Mouse (Mus musculus) adrenal gland, postnatal 14 days (tissue): ENCODE results near the gene Ppp4r3a. TPM values are rescaled to one million over a fixed set of nuclear protein-coding genes. Genes with fewer than 3 reads are reported as not detected.
"Not testable (repeated sequence)": the region's sequence is repeated elsewhere in the genome, so short reads cannot be mapped to it uniquely, and the experiment has no call there.

ENCODE experiments used
- DNase-seq: peaks from one replicate; pipeline ENCODE4 v3.0.0; 2021; ENCODE audit warnings: mixed read lengths
- total RNA-seq: library from RNA; stranded (reverse); gene quantifications from 2 replicates; pipeline ENCODE4 v1.2.3, GENCODE M21; 2021

Ppp4r3a gene
- total RNA-seq, 1 experiment from 2014 or later, result 62.7 TPM

- DNase-seq, result peak; percentile 88
Measured at GRCm38 (mm10) chr12:101028954-101029731, 54.4 kb downstream of the Ppp4r3a start, which contains the start of gene Ccdc88c. Gene Ccdc88c (minus strand): TSS chr12:101029056.

- DNase-seq, result no peak
Measured at GRCm38 (mm10) chr12:101028247-101028953, 55.1 kb downstream of the Ppp4r3a start.

GRCm38 (mm10) chr12:101027451-101028246 lies 55.9 kb downstream of the Ppp4r3a start:
- DNase-seq, result no peak

DNA sequence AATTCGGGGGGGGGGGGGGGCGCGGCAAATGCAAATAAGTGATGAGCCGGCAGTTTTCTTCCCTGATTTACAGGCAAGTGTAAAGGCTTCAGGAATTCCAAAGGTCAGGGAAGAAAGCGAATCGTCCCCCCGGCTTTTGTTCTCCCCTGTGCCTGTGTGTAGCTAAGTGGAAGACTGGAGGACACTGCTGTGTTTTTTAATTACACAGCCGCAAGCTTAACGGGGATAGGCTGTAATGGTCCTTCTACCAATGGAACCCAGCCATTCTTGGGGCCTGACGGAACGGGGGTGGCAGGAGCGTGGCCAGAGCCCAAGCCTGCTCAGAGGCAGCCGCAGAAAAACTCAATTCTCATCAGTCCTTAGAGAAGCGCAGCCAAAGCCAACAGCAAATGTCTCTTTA lies 56.6 kb downstream of the Ppp4r3a start:
- no peak for DNase-seq

DNA sequence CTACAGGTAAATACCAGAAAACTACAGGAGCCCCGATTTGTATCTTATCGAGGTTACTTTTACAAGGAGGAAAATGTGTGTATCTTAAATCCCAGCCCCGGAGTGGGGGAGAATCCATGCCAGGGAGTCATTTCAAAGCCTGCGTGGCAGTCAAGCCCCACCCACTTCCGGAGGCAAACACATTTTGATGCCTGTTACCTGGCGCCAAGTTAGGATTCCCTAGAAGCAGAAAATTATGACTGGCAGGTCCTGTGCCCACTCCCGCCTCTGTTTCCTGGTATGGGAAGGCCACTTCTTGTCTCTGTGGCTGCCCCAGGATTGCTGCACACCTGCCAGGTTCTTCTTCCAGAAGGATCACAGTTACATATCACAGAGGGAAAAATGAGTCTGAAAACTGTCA lies 57.0 kb downstream of the Ppp4r3a start:
- no peak for DNase-seq

DNA sequence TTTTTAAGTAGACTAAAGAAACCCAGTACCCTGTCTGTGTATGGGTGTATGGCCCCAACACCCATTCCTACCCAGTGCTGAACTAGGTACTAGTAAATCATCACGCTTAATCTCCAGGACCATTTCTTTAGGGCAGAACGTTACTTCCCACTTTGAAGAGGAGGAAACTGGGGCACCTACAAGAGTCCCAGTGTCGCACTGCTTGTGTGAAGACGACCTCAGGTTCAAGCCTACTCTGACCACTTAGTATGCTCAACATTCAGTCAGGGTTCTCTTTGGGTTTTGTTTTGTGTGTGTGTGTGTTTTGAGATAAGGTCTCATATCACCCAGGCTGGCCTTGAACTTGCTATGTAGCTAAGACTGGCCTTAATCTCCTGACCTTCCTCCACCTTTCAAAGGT lies 57.5 kb downstream of the Ppp4r3a start:
- no peak for DNase-seq

- no peak for DNase-seq
Measured at GRCm38 (mm10) chr12:101025379-101025778, 58.1 kb downstream of the Ppp4r3a start.

GRCm38 (mm10) chr12:101024824-101025223 lies 58.7 kb downstream of the Ppp4r3a start:
- no peak for DNase-seq

DNA sequence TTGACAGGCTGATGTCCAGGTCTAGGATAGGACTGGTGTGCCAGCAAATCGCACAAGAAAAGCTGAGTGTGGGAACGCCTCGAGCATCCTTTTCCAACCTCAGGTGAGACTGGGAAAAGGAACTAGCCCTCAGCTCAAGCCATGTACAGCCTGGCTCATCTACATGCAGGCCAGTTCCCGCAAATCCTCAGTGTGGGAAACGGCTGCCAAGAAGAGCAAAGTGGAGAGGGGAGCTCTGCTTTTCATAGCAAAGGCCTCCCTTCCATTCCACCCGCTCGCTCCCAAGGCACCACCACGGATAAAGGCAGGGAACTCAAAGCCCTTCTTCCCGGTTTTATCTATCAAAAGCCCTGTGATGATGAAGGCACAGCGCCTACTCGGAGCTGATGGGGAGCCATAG lies 60.4 kb downstream of the Ppp4r3a start:
- no peak for DNase-seq

GRCm38 (mm10) chr12:101022353-101022752 lies 61.1 kb downstream of the Ppp4r3a start:
- DNase-seq, result no peak

GRCm38 (mm10) chr12:101021484-101022226 lies 61.8 kb downstream of the Ppp4r3a start:
- no peak for DNase-seq

GRCm38 (mm10) chr12:101020210-101021015 lies 63.1 kb downstream of the Ppp4r3a start:
- no peak for DNase-seq

DNA sequence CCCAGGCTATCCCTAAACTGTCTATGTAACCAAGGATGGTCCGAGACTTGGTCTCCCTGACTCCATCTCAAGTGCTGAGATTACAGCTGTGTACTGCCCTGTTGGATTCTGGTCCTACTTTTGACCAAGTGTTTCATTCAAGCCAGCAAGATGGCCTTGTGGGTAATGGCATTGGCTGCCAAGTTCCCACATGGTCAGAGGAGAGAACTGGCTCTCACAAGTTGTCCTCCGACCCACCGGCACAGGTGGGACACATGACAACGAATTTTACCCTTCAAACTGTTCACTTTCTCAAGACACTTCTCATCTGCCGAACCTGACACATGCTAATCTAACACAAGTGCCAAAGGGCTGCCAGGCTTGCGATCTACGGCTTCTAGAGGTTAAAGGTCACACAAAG lies 64.1 kb downstream of the Ppp4r3a start:
- no peak for DNase-seq

DNA sequence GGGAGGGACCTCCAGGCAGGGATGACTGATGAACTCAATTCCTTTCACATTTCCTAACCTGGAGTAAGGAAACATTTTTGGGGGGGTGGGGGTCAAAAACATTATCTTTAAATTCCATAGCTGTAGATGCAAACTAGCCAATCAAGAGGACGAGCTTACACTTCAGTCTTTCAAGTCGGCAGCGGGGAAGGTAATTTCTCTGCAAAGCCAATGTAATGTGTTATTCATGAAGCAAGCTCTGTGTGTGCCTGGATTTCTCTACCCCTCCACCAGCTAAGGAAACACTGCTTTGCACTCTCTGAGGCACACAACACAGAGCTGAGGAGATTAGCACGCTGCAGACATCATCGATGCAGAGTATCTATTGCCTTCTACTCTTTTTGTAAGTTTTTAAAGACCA lies 64.5 kb downstream of the Ppp4r3a start:
- DNase-seq, result no peak

DNA sequence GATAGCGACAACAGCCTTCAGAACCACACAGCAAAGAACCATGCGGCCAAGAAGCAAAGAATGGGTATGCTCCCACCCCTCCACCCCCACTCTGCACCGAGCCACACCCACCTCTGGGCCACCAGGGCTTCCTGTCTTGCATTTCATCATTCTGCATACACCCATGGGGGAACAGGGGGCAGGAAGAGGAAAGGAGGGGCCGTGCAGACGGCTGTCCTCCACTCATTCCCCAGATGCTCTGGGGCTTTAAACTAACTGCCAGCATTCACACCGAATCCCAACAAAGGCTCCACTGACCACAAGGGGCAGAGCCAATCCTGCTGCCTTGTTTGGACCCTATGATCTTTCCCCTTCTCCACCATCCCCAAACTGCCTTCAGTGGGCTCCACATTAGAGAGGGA lies 65.5 kb downstream of the Ppp4r3a start:
- DNase-seq, result peak; percentile 60

DNA sequence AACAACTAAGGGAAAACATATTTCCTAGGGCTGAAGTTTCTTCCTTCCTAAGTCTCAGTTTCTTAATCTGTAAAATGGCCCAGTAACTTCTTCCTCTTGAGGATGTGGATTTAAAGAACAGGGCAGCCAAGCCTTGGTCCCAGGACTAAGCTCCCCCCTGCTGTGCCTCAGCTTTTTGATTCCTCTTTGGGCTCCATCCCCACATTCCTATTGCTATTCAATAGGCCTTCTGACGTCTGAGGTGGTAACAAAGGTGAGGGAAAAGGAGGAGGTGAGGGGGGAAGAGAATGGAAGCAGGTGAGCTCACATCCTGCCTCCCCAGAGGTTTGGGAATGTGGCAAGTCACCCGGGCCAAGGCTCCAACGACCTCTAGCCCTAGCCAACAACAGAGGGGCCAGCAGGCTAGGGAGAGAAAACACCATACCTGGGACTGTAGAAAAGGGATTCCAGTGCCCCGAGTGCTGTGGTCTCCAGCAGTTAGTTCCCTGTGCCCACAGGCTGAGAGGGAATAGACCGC lies 67.0 kb downstream of the Ppp4r3a start:
- DNase-seq, result no peak

DNA sequence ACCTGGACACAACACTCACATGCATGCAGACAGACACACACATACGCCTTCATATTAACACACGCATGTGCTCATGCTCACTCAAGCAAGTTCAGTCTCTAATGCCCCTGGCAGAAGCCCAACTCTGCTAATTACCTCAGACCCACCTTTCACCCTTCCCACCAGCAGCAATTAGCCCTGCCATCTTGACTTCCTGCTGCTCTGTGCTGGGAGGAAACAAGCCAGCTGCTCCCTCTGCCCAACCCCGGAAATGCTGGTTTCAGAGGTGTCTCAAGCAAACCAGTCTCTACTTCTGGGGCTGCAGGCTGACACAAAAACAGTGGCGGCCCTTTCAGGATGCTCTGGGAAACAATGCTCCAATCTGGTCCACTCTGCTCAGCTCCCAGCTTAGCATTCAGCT lies 67.6 kb downstream of the Ppp4r3a start:
- peak; percentile 46 for DNase-seq

GRCm38 (mm10) chr12:101015165-101015560 lies 68.3 kb downstream of the Ppp4r3a start:
- no peak for DNase-seq

DNA sequence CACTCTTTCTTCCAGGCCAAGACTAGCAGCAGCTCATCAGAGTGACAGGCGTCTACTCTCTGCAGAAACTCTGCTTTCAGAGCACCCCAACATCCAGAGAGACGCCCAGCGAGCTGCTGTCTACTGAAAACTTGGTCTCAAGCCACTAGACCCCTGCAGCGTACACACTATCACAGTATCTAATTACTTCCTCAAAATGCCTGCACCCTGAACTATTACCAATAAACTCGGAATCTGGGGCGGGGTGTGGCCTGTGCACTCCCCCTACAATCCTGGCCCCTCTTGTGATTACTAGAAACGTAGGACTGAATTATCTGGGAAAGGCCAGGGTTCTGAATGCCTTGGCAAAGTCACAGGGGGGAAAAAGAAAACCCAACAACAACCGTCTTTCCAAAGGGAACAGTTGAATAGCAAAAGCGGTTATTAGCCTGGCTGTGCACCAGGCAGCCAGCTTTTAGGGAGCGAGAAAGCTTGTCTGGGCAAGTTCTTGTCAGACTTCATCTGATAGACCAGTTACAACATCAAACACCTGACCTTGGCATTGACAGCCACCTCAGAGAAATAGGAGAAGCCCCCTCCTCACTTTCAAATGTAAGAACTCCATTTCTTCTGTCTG lies 68.8 kb downstream of the Ppp4r3a start:
- no peak for DNase-seq

DNA sequence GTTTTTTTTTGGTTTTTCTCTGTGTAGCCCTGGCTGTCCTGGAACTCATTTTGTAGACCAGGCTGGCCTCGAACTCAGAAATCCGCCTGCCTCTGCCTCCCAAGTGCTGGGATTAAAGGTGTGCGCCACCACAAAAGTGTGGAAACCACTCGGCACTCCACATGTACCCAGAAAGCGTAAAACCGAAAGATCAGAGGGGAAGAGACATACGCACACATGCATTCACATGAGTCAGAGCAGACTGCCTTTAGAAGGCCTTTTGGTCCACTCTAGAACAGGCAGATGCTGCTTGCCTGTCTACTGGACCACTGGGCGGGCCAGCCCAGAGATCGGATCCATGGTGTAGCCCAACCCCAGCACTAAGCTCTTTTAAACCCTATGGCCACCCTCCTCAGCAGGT lies 69.8 kb downstream of the Ppp4r3a start:
- DNase-seq, result not testable (repeated sequence)
